Mouse (Mus musculus) gastrocnemius, postnatal 4 days (tissue): ENCODE data around the gene Hist1h2ab. TPM values are rescaled to one million over a fixed set of nuclear protein-coding genes. Genes with fewer than 3 reads are reported as not detected.
"Not testable (repeated sequence)": the region's sequence is repeated elsewhere in the genome, so short reads cannot be mapped to it uniquely, and the experiment has no call there.

Experiments
- DNase-seq, 2 experiments: peaks; one replicate each; pipeline ENCODE4 v3.0.0; 2021 to 2022; ENCODE audit warnings: low spot score in 2 of 2, mixed read lengths in 2 of 2
- microRNA-seq: library from miRNA; unstranded; fragments of <30 nt; microRNA quantifications from one replicate; pipeline ENCODE4 v1.2.0, GENCODE M21; 2021
- total RNA-seq, 2 experiments: library from RNA; stranded (reverse); gene quantifications; 2 replicates each; pipeline ENCODE4 v1.2.3; 2021

Gene Hist1h2ab
- total RNA-seq, 2 experiments from 2014 or later = 390 to 456 TPM

DNA sequence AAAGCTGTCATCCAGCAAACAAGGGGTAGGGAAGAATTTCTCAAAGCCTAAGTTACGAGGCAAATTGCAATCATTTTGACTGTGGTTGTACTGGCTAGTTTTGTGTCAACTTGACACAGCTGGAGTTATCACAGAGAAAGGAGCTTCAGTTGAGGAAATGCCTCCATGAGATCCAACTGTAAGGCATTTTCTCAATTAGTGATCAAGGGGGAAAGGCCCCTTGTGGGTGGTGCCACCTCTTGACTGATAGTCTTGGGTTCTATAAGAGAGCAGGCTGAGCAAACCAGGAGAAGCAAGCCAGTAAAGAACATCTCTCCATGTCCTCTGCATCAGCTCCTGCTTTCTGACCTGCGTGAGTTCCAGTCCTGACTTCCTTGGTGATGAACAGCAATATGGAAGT lies 18.7 kb downstream of the Hist1h2ab start, which contains the start of gene Trim38:
Gene Trim38 (plus strand): TSS at position 301 of the 400 bp plus-strand sequence.
- DNase-seq = not testable (repeated sequence)

DNA sequence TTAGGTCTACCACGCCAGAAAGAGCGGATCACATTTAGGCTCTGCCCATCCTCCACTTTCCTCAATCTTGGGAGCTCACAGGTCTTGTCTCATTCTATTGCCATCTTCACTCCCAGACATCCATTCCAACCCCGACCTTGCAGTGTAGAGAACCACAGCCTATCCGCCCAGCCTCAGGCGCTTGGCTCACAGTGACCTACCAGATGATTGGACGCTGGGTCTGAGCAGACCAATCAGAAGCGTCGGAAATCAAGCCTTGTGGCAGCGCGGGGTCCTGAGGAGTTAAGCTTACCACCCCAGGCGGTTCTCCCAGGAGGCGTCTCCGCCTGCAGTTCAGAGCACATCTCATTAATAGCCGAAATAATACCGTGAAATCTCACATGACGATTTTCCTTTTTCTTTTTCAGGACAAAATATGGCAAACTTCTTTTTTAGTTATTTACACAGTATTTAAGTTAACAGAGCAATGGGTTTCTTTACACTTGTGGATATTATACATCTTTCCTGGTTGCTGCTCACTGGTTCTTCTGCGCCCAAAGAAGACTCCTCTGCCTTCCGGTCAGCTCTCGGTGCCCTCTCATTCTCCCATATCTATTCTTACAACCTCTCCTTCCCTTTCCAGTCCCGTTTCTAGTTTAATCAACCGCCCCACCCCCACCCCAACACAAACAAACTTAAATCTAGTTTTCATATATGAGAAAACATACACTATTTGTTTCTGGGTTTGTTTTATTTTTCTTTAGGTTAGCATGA lies 21.8 kb downstream of the Hist1h2ab start:
- DNase-seq = peak in 1 of 2 experiments; percentile 22

DNA sequence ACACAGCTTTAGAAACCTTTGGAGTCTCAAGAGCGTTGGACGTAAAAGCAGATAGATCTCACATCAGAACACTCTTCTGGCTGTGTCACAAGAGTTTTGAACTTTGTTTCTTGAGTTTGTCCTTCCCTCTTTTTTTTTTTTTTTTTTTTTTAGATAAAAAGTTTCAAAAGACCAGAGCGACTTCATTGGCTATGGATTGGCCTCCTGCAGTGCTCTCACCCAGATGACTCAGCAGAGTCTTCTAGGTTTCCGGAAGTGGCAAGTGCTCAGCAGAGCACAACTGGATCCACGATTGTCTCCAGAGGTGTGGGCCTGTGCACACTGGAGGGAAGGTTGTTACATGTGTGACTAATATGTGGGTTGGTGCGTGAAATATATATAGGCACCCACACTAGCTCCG lies 27.4 kb downstream of the Hist1h2ab start:
- DNase-seq = no peak

DNA sequence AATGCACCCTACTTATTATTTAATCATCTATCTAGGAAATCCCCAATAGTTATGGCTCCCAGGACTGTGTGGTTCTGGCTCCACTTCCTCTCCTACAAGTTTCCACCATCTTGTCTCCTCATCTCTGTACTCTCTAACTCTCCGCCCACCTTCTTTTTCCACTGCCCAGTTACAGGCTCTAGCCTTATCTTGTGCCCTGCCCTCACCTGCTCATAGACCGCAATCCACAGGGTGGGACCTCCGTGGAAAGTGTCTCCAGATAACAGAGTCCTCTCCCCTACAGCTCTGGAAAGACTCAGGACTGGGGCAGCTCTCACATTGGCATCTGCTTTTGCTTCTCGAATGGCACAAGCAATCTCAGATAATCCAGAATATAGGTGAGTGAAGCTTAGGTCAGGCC lies 28.1 kb downstream of the Hist1h2ab start:
- no peak for DNase-seq

DNA sequence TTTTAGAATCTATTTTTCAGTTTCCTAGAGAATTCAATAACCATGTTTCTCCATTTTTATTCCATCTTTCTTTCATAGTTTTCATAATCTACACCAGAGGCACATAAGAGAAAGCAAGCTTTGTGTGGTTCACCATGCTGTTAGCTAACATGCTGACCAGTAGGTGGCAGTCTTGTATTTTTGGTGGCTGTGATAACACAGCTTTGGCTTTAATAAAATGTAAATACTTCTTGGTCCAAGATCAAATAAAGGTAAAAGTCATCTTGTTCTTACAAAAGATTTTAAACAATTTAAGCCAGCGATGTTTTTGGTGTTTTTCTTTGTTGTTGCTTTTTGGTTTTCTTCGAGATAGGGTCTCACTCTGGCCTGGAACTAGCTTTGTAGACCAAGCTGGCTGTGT lies 41.6 kb downstream of the Hist1h2ab start:
- DNase-seq = peak in 1 of 2 experiments; percentile 21

DNA sequence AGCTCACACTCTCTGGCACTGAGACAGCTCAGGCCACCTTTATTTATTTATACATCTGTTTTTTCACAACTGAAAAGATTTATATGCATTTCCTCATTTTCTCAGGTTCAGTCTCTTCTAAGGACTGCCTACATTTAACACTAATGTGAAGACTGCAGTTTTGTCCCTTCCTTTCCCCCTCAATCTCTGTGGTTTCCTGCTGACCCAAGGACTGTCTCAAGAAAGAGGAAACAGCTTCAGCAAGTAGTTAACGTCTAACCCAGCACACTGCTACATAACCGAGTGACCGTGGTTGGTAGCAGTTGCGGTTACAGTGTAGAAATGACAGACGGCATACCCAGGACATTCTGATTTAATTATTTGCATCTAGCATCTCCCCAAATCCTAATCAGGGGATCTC lies 48.5 kb downstream of the Hist1h2ab start:
- no peak for DNase-seq

Small RNA genes within 50 kb of the gene (microRNA-seq; reads per million reads assigned to microRNA genes)
- gene Gm44314 (not detected), gene Gm44484 (not detected)

Other genes starting within 250 kb of the Hist1h2ab start
- 100 to 1,000 TPM; 761 to 939 TPM for gene Hist1h4h, start 220.1 kb upstream of the Hist1h2ab start, total RNA-seq
- gene Hist1h2af, start 217.2 kb upstream of the Hist1h2ab start, total RNA-seq = 100 to 1,000 TPM; 329 to 395 TPM
- gene Hist1h3g, start 215.7 kb upstream of the Hist1h2ab start, total RNA-seq = 100 to 1,000 TPM; 100 to 143 TPM
- gene Hist1h2bh, start 207.7 kb upstream of the Hist1h2ab start, total RNA-seq = 10 to 100 TPM; 18.5 to 24.9 TPM
- gene Hist1h3f, start 207.1 kb upstream of the Hist1h2ab start, total RNA-seq = 100 to 1,000 TPM in 1 of 2 experiments, 10 to 100 TPM in 1; 92.1 to 134 TPM
- 100 to 1,000 TPM; 613 to 773 TPM for gene Hist1h4f, start 199.5 kb upstream of the Hist1h2ab start, total RNA-seq
- 10 to 100 TPM; 34.6 to 45.9 TPM for gene Hist1h1d, start 197.9 kb upstream of the Hist1h2ab start, total RNA-seq
- gene Hist1h3e, start 188.8 kb upstream of the Hist1h2ab start, total RNA-seq = 100 to 1,000 TPM; 232 to 273 TPM
- 10 to 100 TPM; 63.6 to 92.7 TPM for gene Hist1h2ae, start 179.9 kb upstream of the Hist1h2ab start, total RNA-seq
- gene Hist1h2bg, start 179.7 kb upstream of the Hist1h2ab start, total RNA-seq = 100 to 1,000 TPM; 491 to 581 TPM
- 100 to 1,000 TPM; 240 to 292 TPM for gene Hist1h2bf, start 176.9 kb upstream of the Hist1h2ab start, total RNA-seq
- 10 to 100 TPM; 51.6 to 79.2 TPM for gene Hist1h2ad, start 176.7 kb upstream of the Hist1h2ab start, total RNA-seq
- 10 to 100 TPM; 55.2 to 69.3 TPM for gene Hist1h3d, start 175.4 kb upstream of the Hist1h2ab start, total RNA-seq
- 100 to 1,000 TPM; 302 to 338 TPM for gene Hist1h4d, start 169.5 kb upstream of the Hist1h2ab start, total RNA-seq
- gene Hist1h2be, start 130.0 kb upstream of the Hist1h2ab start, total RNA-seq = 10 to 100 TPM; 40.8 to 47.6 TPM
- gene Hist1h1e, start 128.6 kb upstream of the Hist1h2ab start, total RNA-seq = 100 to 1,000 TPM; 307 to 345 TPM
- gene Hist1h2ac, start 67.2 kb upstream of the Hist1h2ab start, total RNA-seq = 10 to 100 TPM; 12.7 to 14.2 TPM
- 10 to 100 TPM; 71.7 to 84.0 TPM for gene Hist1h2bc, start 66.9 kb upstream of the Hist1h2ab start, total RNA-seq
- 1 to 10 TPM; 1.3 to 1.6 TPM for gene Hist1h1t, start 55.3 kb upstream of the Hist1h2ab start, total RNA-seq
- 100 to 1,000 TPM; 206 to 241 TPM for gene Hist1h4c, start 52.7 kb upstream of the Hist1h2ab start, total RNA-seq
- gene Hfe, start 40.3 kb upstream of the Hist1h2ab start, total RNA-seq = 1 to 10 TPM; 5.9 to 6.6 TPM
- gene Hist1h1c, start 12.3 kb upstream of the Hist1h2ab start, total RNA-seq = 100 to 1,000 TPM; 462 to 585 TPM
- gene Hist1h3c, start 5.5 kb upstream of the Hist1h2ab start, total RNA-seq = 100 to 1,000 TPM; 162 to 207 TPM
- 100 to 1,000 TPM; 215 to 270 TPM for gene Hist1h2bb, start 4.4 kb upstream of the Hist1h2ab start, total RNA-seq
- 100 to 1,000 TPM; 433 to 519 TPM for gene Hist1h3b, start 1.1 kb downstream of the Hist1h2ab start, total RNA-seq
- gene Hist1h4b, start 5.9 kb downstream of the Hist1h2ab start, total RNA-seq = 100 to 1,000 TPM; 298 to 366 TPM
- 100 to 1,000 TPM; 369 to 391 TPM for gene Hist1h4a, start 10.1 kb downstream of the Hist1h2ab start, total RNA-seq
- 100 to 1,000 TPM; 353 to 457 TPM for gene Hist1h3a, start 11.3 kb downstream of the Hist1h2ab start, total RNA-seq
- 100 to 1,000 TPM; 271 to 321 TPM for gene Hist1h1a, start 12.5 kb downstream of the Hist1h2ab start, total RNA-seq
- not detected for gene Trim38, start 18.8 kb downstream of the Hist1h2ab start, total RNA-seq
- under 1 TPM in 1 of 2 experiments, not detected in 1; 0.31 TPM for gene Slc17a2, start 55.9 kb downstream of the Hist1h2ab start, total RNA-seq
- under 1 TPM; 0.17 to 0.18 TPM for gene Slc17a3, start 88.3 kb downstream of the Hist1h2ab start, total RNA-seq
- not detected for gene Slc17a1, start 116.6 kb downstream of the Hist1h2ab start, total RNA-seq
- gene Slc17a4, start 163.9 kb downstream of the Hist1h2ab start, total RNA-seq = not detected
- gene Hist1h2ba, start 183.0 kb downstream of the Hist1h2ab start, total RNA-seq = not detected
- not detected for gene Hist1h2aa, start 183.3 kb downstream of the Hist1h2ab start, total RNA-seq
- not detected for gene Scgn, start 240.1 kb downstream of the Hist1h2ab start, total RNA-seq